Mouse (Mus musculus) ovary, adult 2 months (tissue): Measurements from ENCODE around the gene Arl2. TPM values are rescaled to one million over a fixed set of nuclear protein-coding genes. Genes with fewer than 3 reads are reported as not detected.

Experiments used
- polyA plus RNA-seq: library from polyadenylated mRNA; depleted of rRNA; stranded (reverse); fragments of >200 nt; gene quantifications from 2 replicates; pipeline ENCODE4 v1.2.3, GENCODE M21; 2012; rRNA removed

Gene Arl2
- polyA plus RNA-seq = 157 and 174 TPM in 2 replicates

GRCm38 (mm10) chr19:6141394-6141749, at the start of gene Arl2:
Arl2 (minus strand) TSS chr19:6141548.

GRCm38 (mm10) chr19:6184131-6184530, 42.8 kb upstream of the Arl2 start, which contains the start of gene Majin:
Majin (plus strand) TSS chr19:6184388.

GRCm38 (mm10) chr19:6140678-6141393, 512 bp downstream of the Arl2 start, which contains the start of gene Batf2:
Batf2 (plus strand) TSS chr19:6140983.

GRCm38 (mm10) chr19:6127760-6128341, 13.5 kb downstream of the Arl2 start, which contains the start of gene Snx15:
Snx15 (minus strand) TSS chr19:6128304.

GRCm38 (mm10) chr19:6117986-6118676, 23.2 kb downstream of the Arl2 start, which contains the start of gene Sac3d1:
Sac3d1 (minus strand) TSS chr19:6118650.

GRCm38 (mm10) chr19:6105586-6105985, 35.8 kb downstream of the Arl2 start, which contains the start of gene Naaladl1:
Naaladl1 (plus strand) TSS chr19:6105782.

GRCm38 (mm10) chr19:6094119-6094518, 47.2 kb downstream of the Arl2 start, which contains the start of gene AC131692.1:
AC131692.1 (plus strand) TSS chr19:6094419.

GRCm38 (mm10) chr19:6084478-6085248, 56.7 kb downstream of the Arl2 start, which contains the start of the genes Zfpl1 and Cdca5:
Zfpl1 (minus strand) TSS chr19:6084956.
Cdca5 (plus strand) TSS chr19:6084983.

Other genes with a start within 250 kb of the Arl2 start
- 0.72 and 0.84 TPM in 2 replicates for gene Tigd3, start 247.4 kb downstream of the Arl2 start, polyA plus RNA-seq
- gene Dpf2, start 228.5 kb downstream of the Arl2 start, polyA plus RNA-seq = 104 and 124 TPM in 2 replicates
- 8.6 and 9.2 TPM in 2 replicates for gene Cdc42ep2, start 216.7 kb downstream of the Arl2 start, polyA plus RNA-seq
- 29.1 and 51.7 TPM in 2 replicates for gene Pola2, start 177.3 kb downstream of the Arl2 start, polyA plus RNA-seq
- not detected in 2 replicates for gene Slc22a20, start 155.4 kb downstream of the Arl2 start, polyA plus RNA-seq
- gene Capn1, start 125.7 kb downstream of the Arl2 start, polyA plus RNA-seq = 43.3 and 43.5 TPM in 2 replicates
- 67.4 and 71.4 TPM in 2 replicates for gene Syvn1, start 95.0 kb downstream of the Arl2 start, polyA plus RNA-seq
- gene Mrpl49, start 83.8 kb downstream of the Arl2 start, polyA plus RNA-seq = 18.5 and 22.7 TPM in 2 replicates
- gene Fau, start 83.7 kb downstream of the Arl2 start, polyA plus RNA-seq = 2,067 and 2,719 TPM in 2 replicates
- 98.8 and 129 TPM in 2 replicates for gene Znhit2, start 80.4 kb downstream of the Arl2 start, polyA plus RNA-seq
- 64.3 and 73.1 TPM in 2 replicates for gene Tm7sf2, start 73.2 kb downstream of the Arl2 start, polyA plus RNA-seq
- 102 and 114 TPM in 2 replicates for gene Vps51, start 64.3 kb downstream of the Arl2 start, polyA plus RNA-seq
- not detected in 2 replicates for gene Tmem262, start 61.5 kb downstream of the Arl2 start, polyA plus RNA-seq
- gene Gm28374, start 59.3 kb downstream of the Arl2 start, polyA plus RNA-seq = 0.52 and 0.77 TPM in 2 replicates
- 107 and 147 TPM in 2 replicates for gene Zfpl1, start 56.6 kb downstream of the Arl2 start, polyA plus RNA-seq
- gene Cdca5, start 56.6 kb downstream of the Arl2 start, polyA plus RNA-seq = 5.0 and 7.6 TPM in 2 replicates
- gene AC131692.1, start 47.1 kb downstream of the Arl2 start, polyA plus RNA-seq = not detected in 2 replicates
- gene Naaladl1, start 35.8 kb downstream of the Arl2 start, polyA plus RNA-seq = 0.57 and 0.89 TPM in 2 replicates
- gene Sac3d1, start 22.9 kb downstream of the Arl2 start, polyA plus RNA-seq = 95.3 and 147 TPM in 2 replicates
- 30.1 and 33.9 TPM in 2 replicates for gene Snx15, start 13.2 kb downstream of the Arl2 start, polyA plus RNA-seq
- gene Batf2, start 565 bp downstream of the Arl2 start, polyA plus RNA-seq = 5.3 and 8.6 TPM in 2 replicates
- gene Majin, start 42.8 kb upstream of the Arl2 start, polyA plus RNA-seq = 0.44 and 0.75 TPM in 2 replicates
- gene Gpha2, start 84.8 kb upstream of the Arl2 start, polyA plus RNA-seq = 58.5 and 77.5 TPM in 2 replicates
- 108 and 236 TPM in 2 replicates for gene Ppp2r5b, start 94.3 kb upstream of the Arl2 start, polyA plus RNA-seq
- gene Atg2a, start 100.1 kb upstream of the Arl2 start, polyA plus RNA-seq = 59.3 and 62.5 TPM in 2 replicates
- gene Ehd1, start 135.2 kb upstream of the Arl2 start, polyA plus RNA-seq = 255 and 442 TPM in 2 replicates
- 22.0 and 23.7 TPM in 2 replicates for gene Cdc42bpg, start 164.9 kb upstream of the Arl2 start, polyA plus RNA-seq
- gene Men1, start 193.4 kb upstream of the Arl2 start, polyA plus RNA-seq = 91.9 and 113 TPM in 2 replicates
- 169 and 208 TPM in 2 replicates for gene Map4k2, start 199.6 kb upstream of the Arl2 start, polyA plus RNA-seq
- gene Sf1, start 222.1 kb upstream of the Arl2 start, polyA plus RNA-seq = 206 and 238 TPM in 2 replicates
- 19.9 and 23.9 TPM in 2 replicates for gene Pygm, start 242.9 kb upstream of the Arl2 start, polyA plus RNA-seq